Comparison of ENCODE assay signal across 9 mouse cellular contexts in the genomic region with DNA sequence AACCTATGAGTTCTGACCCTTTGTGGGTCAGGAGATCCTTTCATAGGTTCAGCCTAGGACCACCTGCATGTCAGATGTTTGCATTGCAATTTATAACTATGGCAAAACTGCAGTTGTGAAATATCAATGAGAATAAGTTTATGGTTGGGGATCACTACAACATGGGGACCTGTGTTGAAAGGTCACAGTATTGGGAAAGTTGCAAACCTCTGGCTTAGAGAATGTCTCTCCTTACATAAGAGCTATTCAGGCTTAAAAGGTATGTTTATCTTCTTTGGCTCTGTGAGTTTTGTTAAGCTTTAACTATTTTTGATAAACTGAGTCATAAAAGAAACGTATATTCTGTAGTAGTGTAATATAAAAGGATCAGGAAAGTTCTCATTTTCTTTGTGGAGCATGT.
ATAC-seq and TF ChIP-seq lines count a peak whose summit lies in the region.
"Had no signal": no experiment of that assay in that cellular context is flagged by ENCODE, and none has a peak within 500 bp of the region (broad histone marks: within the 10 kb centered on the region; RNA-seq: fewer than 3 reads in every experiment).

No protein-coding gene starts in this region.

- WGBS in intestine, embryonic 15.5 days, result 43% methylated on average over 1 of the region's 1 CpGs
- WGBS in intestine, postnatal 0 days, result 33% methylated on average over 1 of the region's 1 CpGs
- WGBS in intestine, embryonic 16.5 days, result 43% methylated on average over 1 of the region's 1 CpGs

- H3K9ac ChIP-seq in intestine, embryonic 15.5 days, result no peak overlapping the region
- no peak overlapping the region for H3K9ac ChIP-seq in intestine, postnatal 0 days (ENCODE audit: low read depth, low read length)
- H3K9ac ChIP-seq in intestine, embryonic 16.5 days (ENCODE audit: low read depth, low read length), result no peak overlapping the region

- no peak overlapping the region for H3K27ac ChIP-seq in intestine, embryonic 15.5 days
- H3K27ac ChIP-seq in intestine, postnatal 0 days (ENCODE audit: low read depth, low read length), result no peak overlapping the region
- no peak overlapping the region; the same call in 1 of the 2 replicates for H3K27ac ChIP-seq in intestine, embryonic 16.5 days (ENCODE audit: low read length)

- H3K36me3 ChIP-seq in intestine, embryonic 15.5 days, result no peaks in the 10 kb centered on the region
- H3K36me3 ChIP-seq in intestine, postnatal 0 days (ENCODE audit: control insufficient read depth, insufficient read depth), result no peaks in the 10 kb centered on the region
- no peaks in the 10 kb centered on the region for H3K36me3 ChIP-seq in intestine, embryonic 16.5 days (ENCODE audit: control insufficient read depth, insufficient read depth, low read length)
- H3K36me3 ChIP-seq: G1E had no signal

- H3K4me3 ChIP-seq in intestine, embryonic 15.5 days (replicated peaks), result no peak overlapping the region
- no peak overlapping the region for H3K4me3 ChIP-seq in intestine, postnatal 0 days (ENCODE audit: low read depth, low read length)
- no peak overlapping the region for H3K4me3 ChIP-seq in intestine, embryonic 16.5 days (ENCODE audit: low read length)

- H3K4me2 ChIP-seq in intestine, embryonic 15.5 days (replicated peaks), result no peak overlapping the region
- H3K4me2 ChIP-seq in intestine, postnatal 0 days (replicated peaks; ENCODE audit: low read depth), result no peak overlapping the region
- no peak overlapping the region for H3K4me2 ChIP-seq in intestine, embryonic 16.5 days (ENCODE audit: low read depth, low read length)

- no peak for TF ChIP-seq CTCF in intestine, postnatal 0 days (IDR thresholded peaks at IDR 0.05; ENCODE audit: low read depth)

- no peaks in the 10 kb centered on the region for H3K4me1 ChIP-seq in intestine, embryonic 15.5 days (replicated peaks)
- H3K4me1 ChIP-seq in intestine, postnatal 0 days (replicated peaks; ENCODE audit: control insufficient read depth, insufficient read depth, low read length), result no peaks in the 10 kb centered on the region
- no peaks in the 10 kb centered on the region for H3K4me1 ChIP-seq in intestine, embryonic 16.5 days (ENCODE audit: control insufficient read depth, insufficient read depth, low read length)

- peak; percentile 91 for ATAC-seq in intestine, embryonic 15.5 days
- ATAC-seq in intestine, postnatal 0 days, result no peak
- ATAC-seq in intestine, embryonic 16.5 days, result peak; percentile 90
- ATAC-seq in megakaryocyte progenitor cell, adult 5-6 weeks (replicated peaks; ENCODE audit: poor library complexity), result no peak
- ATAC-seq: activated CD4-positive, CD25-positive, alpha-beta regulatory T cell, adult 4 months; CD4-positive, CD25-positive, alpha-beta regulatory T cell, adult 4 months; Patski had no signal

- no peaks in the 10 kb centered on the region for H3K27me3 ChIP-seq in intestine, embryonic 15.5 days (replicated peaks)
- no peaks in the 10 kb centered on the region for H3K27me3 ChIP-seq in intestine, postnatal 0 days (replicated peaks; ENCODE audit: control insufficient read depth, insufficient read depth, low read length)
- no peaks in the 10 kb centered on the region for H3K27me3 ChIP-seq in intestine, embryonic 16.5 days (replicated peaks; ENCODE audit: control insufficient read depth, insufficient read depth, low read length)
- H3K27me3 ChIP-seq: CH12.LX, Patski had no signal

- H3K9me3 ChIP-seq in intestine, embryonic 15.5 days, result no peaks in the 10 kb centered on the region
- no peaks in the 10 kb centered on the region for H3K9me3 ChIP-seq in intestine, postnatal 0 days (ENCODE audit: control insufficient read depth)
- H3K9me3 ChIP-seq in intestine, embryonic 16.5 days (ENCODE audit: control insufficient read depth, low read length), result no peaks in the 10 kb centered on the region
- H3K9me3 ChIP-seq: G1E had no signal

Comparison
In these comparisons a context has a peak if more than half of its experiments do, and no peak if none do; other contexts are left out.
1. ATAC-seq: peak in intestine, embryonic 15.5 days (single experiment) and intestine, embryonic 16.5 days (single experiment); none in intestine, postnatal 0 days (single experiment) and megakaryocyte progenitor cell, adult 5-6 weeks (single experiment).